Mouse (Mus musculus): ENCODE measurements around the gene Abl2. TPM values are rescaled to one million over a fixed set of nuclear protein-coding genes. Genes with fewer than 3 reads are reported as not detected.

Abl2 gene
- total and polyA plus RNA-seq, 2 experiments from 2014 or later = 4.5 to 27.1 TPM

DNA sequence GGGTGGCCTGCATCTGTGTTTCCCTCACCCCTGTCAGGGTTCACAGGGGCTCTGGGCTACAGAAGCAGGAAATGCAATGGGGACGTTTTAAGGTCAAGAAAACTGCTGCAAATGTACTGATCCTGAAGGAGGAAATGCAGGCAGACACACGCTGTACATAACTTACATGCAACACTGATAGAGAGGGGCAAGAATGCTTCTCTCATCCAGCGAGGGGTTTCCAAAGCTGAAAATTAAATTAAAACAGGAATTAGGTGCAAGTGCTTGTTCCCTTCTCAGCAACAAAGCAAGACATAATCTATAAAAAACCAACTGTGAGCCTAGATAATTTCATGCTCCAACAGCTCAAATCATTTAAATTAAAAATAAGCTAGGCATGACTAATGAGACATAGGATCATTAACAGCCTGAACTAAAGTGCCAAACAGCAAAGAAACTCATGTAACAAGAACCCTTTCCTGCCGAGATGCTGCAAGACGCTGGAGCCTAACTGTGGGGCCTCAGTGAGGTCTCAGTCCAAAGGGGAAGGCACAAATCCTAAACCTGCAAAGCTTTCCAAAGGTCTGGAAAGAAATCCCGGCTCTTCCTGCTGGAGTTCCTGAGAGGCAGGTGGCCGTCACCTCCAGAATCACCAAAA lies 127.6 kb downstream of the Abl2 start:
- ATAC-seq = no peak
- H3K4me1 ChIP-seq (ENCODE audit: insufficient read depth, low read length) = no peaks in the 10 kb centered on the region
- no peak overlapping the region for H3K4me3 ChIP-seq (ENCODE audit: low read length)
- no peak overlapping the region for H3K27ac ChIP-seq
- H3K9me3 ChIP-seq (ENCODE audit: low read length) = no peaks in the 10 kb centered on the region
- WGBS = 54% methylated on average over 7 of the region's 7 CpGs
- H3K4me2 ChIP-seq (ENCODE audit: low read depth, low read length) = no peak overlapping the region
- no peaks in the 10 kb centered on the region for H3K27me3 ChIP-seq (ENCODE audit: insufficient read depth, low read length)
- no peak overlapping the region for H3K9ac ChIP-seq (replicated peaks; ENCODE audit: low read length)
- DNase-seq (ENCODE audit: low spot score) = no peak
- peaks cover 54% of the 10 kb centered on the region for H3K36me3 ChIP-seq (ENCODE audit: insufficient read depth, low read length)
- no peak for TF ChIP-seq CTCF (IDR thresholded peaks at IDR 0.05; ENCODE audit: low read depth)

Other genes starting within 250 kb of the Abl2 start
- 0.31 and 0.47 TPM in 2 replicates for gene Nphs2, start 248.1 kb upstream of the Abl2 start, total RNA-seq (2014; rRNA removed)
- gene Nphs2, start 248.1 kb upstream of the Abl2 start, polyA plus RNA-seq (2015; fragmentation: Nextera tagmentation; extraction: Ambion mirVana) = 0.63 and 0.64 TPM in 2 replicates
- 585 and 612 TPM in 2 replicates for gene Gm2000, start 192.7 kb upstream of the Abl2 start, total RNA-seq (2014; rRNA removed)
- 468 and 472 TPM in 2 replicates for gene Gm2000, start 192.7 kb upstream of the Abl2 start, polyA plus RNA-seq (2015; fragmentation: Nextera tagmentation; extraction: Ambion mirVana)
- gene Axdnd1, start 137.6 kb upstream of the Abl2 start, total RNA-seq (2014; rRNA removed) = 0.16 TPM in 1 of 2 replicates, not detected in the other
- 0.33 and 0.40 TPM in 2 replicates for gene Axdnd1, start 137.6 kb upstream of the Abl2 start, polyA plus RNA-seq (2015; fragmentation: Nextera tagmentation; extraction: Ambion mirVana)
- 35.8 and 63.9 TPM in 2 replicates for gene Soat1, start 84.5 kb upstream of the Abl2 start, total RNA-seq (2014; rRNA removed)
- gene Soat1, start 84.5 kb upstream of the Abl2 start, polyA plus RNA-seq (2015; fragmentation: Nextera tagmentation; extraction: Ambion mirVana) = 11.1 and 16.2 TPM in 2 replicates
- 11.8 and 13.4 TPM in 2 replicates for gene Gm10031, start 34.8 kb upstream of the Abl2 start, total RNA-seq (2014; rRNA removed)
- gene Gm10031, start 34.8 kb upstream of the Abl2 start, polyA plus RNA-seq (2015; fragmentation: Nextera tagmentation; extraction: Ambion mirVana) = 0.40 and 0.44 TPM in 2 replicates
- gene Tor3a, start 115.6 kb downstream of the Abl2 start, total RNA-seq (2014; rRNA removed) = 2.4 and 5.6 TPM in 2 replicates
- gene Tor3a, start 115.6 kb downstream of the Abl2 start, polyA plus RNA-seq (2015; fragmentation: Nextera tagmentation; extraction: Ambion mirVana) = 3.0 and 4.3 TPM in 2 replicates
- gene Fam20b, start 160.3 kb downstream of the Abl2 start, total RNA-seq (2014; rRNA removed) = 53.7 TPM in 2 replicates
- 27.7 and 29.6 TPM in 2 replicates for gene Fam20b, start 160.3 kb downstream of the Abl2 start, polyA plus RNA-seq (2015; fragmentation: Nextera tagmentation; extraction: Ambion mirVana)

Measured in hindbrain, postnatal 0 days (tissue).